Mouse (Mus musculus) hindbrain, embryonic 15.5 days (tissue): ENCODE measurements around the gene Grm7. TPM values are rescaled to one million over a fixed set of nuclear protein-coding genes. Genes with fewer than 3 reads are reported as not detected.
A peak's percentile ranks its signal among the peaks of the same experiment; 100 is the strongest.

Source experiments
- ATAC-seq: fragments of 200-750 bp; cut with Nextera tagmentation; 2 replicates; pipeline ENCODE4 v1.8.0; 2017; ENCODE audit warnings: low read depth, moderate number of reproducible peaks, moderate TSS enrichment; ENCODE audit not compliant: low FRiP score
- H3K27ac ChIP-seq: fragments of 300-500 bp; sonication (generic); replicated peaks from 2 replicates; pipeline ENCODE4 v1.5.1; 2015; ENCODE audit warnings: mild to moderate bottlenecking, inconsistent platforms
- H3K27me3 ChIP-seq: fragments of 300-500 bp; sonication (generic); 2 replicates; pipeline ENCODE4 v1.6.1; 2015; ENCODE audit warnings: control low read depth, inconsistent platforms
- H3K36me3 ChIP-seq: fragments of 300-500 bp; sonication (generic); 2 replicates; pipeline ENCODE4 v1.6.1; 2015; ENCODE audit warnings: control low read depth, inconsistent platforms
- H3K4me1 ChIP-seq: fragments of 300-500 bp; sonication (generic); replicated peaks from 2 replicates; pipeline ENCODE4 v1.6.1; 2015; ENCODE audit warnings: control low read depth, inconsistent platforms
- H3K4me2 ChIP-seq: fragments of 300-500 bp; sonication (generic); 2 replicates; pipeline ENCODE4 v1.6.1; 2015; ENCODE audit warnings: moderate library complexity, mild to moderate bottlenecking, inconsistent platforms
- H3K4me3 ChIP-seq: fragments of 300-500 bp; sonication (generic); 2 replicates; pipeline ENCODE4 v1.5.1; 2015; ENCODE audit warnings: mild to moderate bottlenecking, inconsistent platforms
- H3K9ac ChIP-seq: fragments of 300-500 bp; sonication (generic); 2 replicates; pipeline ENCODE4 v1.6.1; 2015; ENCODE audit warnings: inconsistent platforms
- H3K9me3 ChIP-seq: fragments of 300-500 bp; sonication (generic); 2 replicates; pipeline ENCODE4 v1.6.1; 2016; ENCODE audit warnings: control low read depth, inconsistent platforms
- WGBS: fragments of 180-500 bp; shearing (Covaris S2); methylation state at CpG from one replicate; pipeline ENCODE4 v1.1.7; 2015; 5-methylcytosine and 5-hydroxymethylcytosine counted together
- polyA plus RNA-seq: library from polyadenylated mRNA; unstranded; fragments of >200 nt; fragmentation: Nextera tagmentation; extraction: Ambion mirVana; gene quantifications from 2 replicates; pipeline ENCODE4 v1.2.1, GENCODE M21; 2015

Grm7 gene
- polyA plus RNA-seq, 1 experiment from 2014 or later: 40.2 TPM

DNA sequence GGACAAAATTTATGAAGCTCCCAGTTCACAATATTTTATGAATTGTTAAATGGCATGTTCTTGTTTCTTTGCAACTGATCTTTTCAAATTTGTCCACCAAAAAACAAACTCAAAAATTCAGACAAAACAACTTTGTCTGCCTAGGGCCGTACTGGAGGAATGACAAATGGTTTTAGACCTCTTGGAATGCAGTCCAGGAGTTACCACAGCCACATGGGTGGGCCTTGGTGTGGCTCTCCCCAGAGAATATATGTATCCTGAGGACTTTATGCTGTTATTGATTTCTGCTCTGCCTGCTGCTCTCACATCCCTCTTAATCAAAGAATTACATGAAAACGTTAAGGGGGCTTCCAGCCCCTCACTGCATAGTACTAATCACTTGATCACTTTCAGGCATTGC is 400.5 kb downstream of the Grm7 start:
- no peak overlapping the region for H3K27ac ChIP-seq
- no peaks in the 10 kb centered on the region for H3K36me3 ChIP-seq
- no peak for ATAC-seq
- no peak overlapping the region for H3K4me2 ChIP-seq
- WGBS: 62% methylated on average over 2 of the region's 2 CpGs
- H3K9me3 ChIP-seq: no peaks in the 10 kb centered on the region
- no peaks in the 10 kb centered on the region for H3K27me3 ChIP-seq
- H3K4me3 ChIP-seq: no peak overlapping the region
- no peak overlapping the region for H3K9ac ChIP-seq
- no peaks in the 10 kb centered on the region for H3K4me1 ChIP-seq

DNA sequence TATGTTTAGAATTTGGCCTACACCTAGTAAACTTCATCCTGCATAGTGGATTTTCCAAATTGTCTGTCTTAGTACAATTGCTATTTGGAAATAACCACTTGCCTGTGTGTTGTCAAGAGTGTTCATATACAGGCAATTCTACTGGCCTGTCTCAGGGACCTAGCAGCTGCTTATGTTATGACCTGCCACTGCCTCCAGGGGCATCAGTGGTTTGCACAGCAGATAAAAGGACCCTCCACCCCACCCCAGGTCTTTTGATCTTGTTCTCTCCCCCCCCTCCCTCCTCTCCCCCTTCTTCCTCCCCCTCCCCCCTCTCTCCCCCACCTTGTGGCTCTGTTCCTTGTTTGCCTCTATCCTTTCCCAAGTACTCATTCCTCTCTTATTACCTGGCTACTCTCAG is 403.9 kb downstream of the Grm7 start:
- no peak overlapping the region for H3K4me3 ChIP-seq
- no peak overlapping the region for H3K4me2 ChIP-seq
- H3K9ac ChIP-seq: no peak overlapping the region
- no peaks in the 10 kb centered on the region for H3K4me1 ChIP-seq
- H3K9me3 ChIP-seq: no peaks in the 10 kb centered on the region
- no peaks in the 10 kb centered on the region for H3K27me3 ChIP-seq
- no peak overlapping the region for H3K27ac ChIP-seq
- no peak for ATAC-seq
- H3K36me3 ChIP-seq: no peaks in the 10 kb centered on the region

DNA sequence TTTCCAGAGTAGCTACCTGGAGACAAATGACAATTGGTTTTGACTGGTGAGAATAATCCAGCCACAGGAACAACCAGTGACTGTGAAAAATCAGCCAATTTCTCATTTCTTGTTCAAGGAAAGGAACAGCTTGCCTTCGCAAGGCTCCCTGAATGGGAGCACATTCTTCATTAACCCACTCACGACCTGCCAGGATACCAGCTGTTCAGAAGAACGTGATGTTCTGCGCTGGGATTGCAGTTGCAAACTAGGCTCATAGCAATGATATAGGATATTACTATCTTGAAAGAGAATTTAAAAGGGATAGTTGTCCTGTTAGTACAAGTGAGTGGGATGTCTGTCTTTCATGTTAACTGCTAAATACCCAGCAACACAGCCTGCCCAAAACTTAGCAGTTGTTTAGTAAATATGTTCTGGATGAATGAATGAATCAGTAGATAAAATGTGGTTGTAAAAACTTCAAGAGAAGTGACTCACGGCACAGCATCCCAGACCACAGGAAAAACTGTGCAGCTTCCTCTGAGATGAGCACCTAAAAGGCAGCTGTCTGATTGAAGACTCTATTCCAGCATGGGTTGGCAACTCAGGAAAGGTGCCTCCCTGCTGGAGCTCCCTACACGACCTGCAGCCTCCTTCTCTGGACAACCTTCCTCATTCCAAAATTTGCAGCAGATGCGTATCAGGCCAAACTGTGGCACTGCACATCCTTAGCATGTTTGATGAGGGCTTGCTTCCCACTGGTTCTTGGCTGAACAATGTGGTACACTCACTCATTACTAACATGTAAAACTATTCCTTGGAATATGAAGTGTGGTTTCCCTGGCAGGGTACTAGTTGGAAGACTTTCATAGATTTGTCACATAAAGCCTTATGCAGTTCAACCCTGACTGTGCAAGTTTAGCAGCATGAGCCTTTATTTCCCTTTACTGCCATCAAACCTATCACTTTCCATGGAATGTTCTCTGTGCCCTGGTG is 408.9 kb downstream of the Grm7 start:
- no peaks in the 10 kb centered on the region for H3K9me3 ChIP-seq
- H3K36me3 ChIP-seq: no peaks in the 10 kb centered on the region
- no peaks in the 10 kb centered on the region for H3K4me1 ChIP-seq
- no peaks in the 10 kb centered on the region for H3K27me3 ChIP-seq
- peak; percentile 27; the same call in 1 of the 2 replicates for ATAC-seq
- 54% methylated on average over 7 of the region's 7 CpGs for WGBS
- no peak overlapping the region for H3K4me3 ChIP-seq
- H3K9ac ChIP-seq: no peak overlapping the region
- no peak overlapping the region for H3K27ac ChIP-seq
- no peak overlapping the region for H3K4me2 ChIP-seq

DNA sequence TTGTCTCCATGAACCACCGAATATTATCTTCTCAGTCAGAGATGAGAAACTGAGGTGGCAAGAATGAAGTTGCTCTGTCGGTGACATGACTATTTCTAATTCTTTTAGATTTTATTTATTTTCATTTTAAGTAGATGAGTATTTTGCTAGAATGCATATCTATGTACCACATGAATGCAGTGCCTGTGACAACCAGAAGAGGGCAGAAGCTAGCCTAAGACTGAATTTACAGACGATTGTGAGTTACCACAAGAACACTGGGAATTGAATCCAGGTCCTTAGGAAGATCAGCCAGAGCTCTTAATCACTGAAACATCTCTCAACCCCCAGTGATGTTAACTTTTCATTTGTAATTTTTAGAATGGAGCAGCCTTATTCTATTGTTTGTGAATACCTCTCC is 412.4 kb downstream of the Grm7 start:
- Histone ChIP-seq H3K9ac (no peak overlapping the region), H3K4me3 (no peak overlapping the region), H3K9me3 (no peaks in the 10 kb centered on the region), H3K27me3 (no peaks in the 10 kb centered on the region), H3K27ac (no peak overlapping the region), H3K4me1 (no peaks in the 10 kb centered on the region), H3K4me2 (no peak overlapping the region), H3K36me3 (no peaks in the 10 kb centered on the region)
- WGBS: 80% methylated on average over 3 of the region's 3 CpGs
- ATAC-seq: no peak

DNA sequence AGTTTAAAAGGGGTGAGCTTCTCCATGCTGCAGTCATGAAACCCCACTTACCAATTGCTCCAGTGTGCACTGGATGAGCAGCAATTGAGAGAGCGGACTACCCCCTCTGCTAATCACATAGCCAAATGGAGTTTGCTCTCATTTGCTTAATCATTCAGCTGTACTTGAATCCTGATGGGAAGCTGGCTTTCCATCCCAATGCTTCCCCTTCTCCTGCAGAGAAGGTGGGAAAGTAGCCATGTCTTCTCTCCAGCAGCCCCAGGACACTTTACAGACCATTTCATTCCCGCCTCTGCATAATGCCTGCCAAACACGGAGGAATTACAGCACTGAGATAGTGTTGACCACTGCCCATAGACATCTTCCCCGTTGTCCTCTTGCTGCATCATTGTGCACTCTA is 414.6 kb downstream of the Grm7 start:
- no peak overlapping the region for H3K4me3 ChIP-seq
- H3K9me3 ChIP-seq: no peaks in the 10 kb centered on the region
- H3K4me2 ChIP-seq: no peak overlapping the region
- H3K27me3 ChIP-seq: no peaks in the 10 kb centered on the region
- H3K9ac ChIP-seq: no peak overlapping the region
- WGBS: 66% methylated on average over 4 of the region's 4 CpGs
- H3K36me3 ChIP-seq: no peaks in the 10 kb centered on the region
- no peak overlapping the region for H3K27ac ChIP-seq
- no peaks in the 10 kb centered on the region for H3K4me1 ChIP-seq
- 0 out of 2 replicates have a peak, but pooled peaks have one; percentile 34 for ATAC-seq

DNA sequence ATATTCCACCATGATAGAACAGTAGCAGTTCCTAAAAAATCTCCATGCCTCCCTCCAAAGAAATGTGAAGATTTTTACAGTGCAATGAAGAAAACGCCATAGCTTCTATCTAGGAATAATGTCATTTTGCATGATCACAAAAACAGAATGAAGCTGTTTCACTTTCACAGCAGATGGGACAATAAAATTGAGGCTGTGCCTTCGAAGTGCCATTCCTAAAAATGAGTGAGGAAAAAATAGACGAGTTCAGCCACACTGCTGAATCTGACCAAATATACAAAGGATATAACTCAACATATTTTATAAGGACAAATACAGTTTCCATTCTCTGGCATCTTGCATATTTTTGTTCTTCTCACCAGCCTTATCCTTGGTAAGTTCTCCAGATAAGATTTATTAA is 439.2 kb downstream of the Grm7 start:
- 84% methylated on average over 3 of the region's 3 CpGs for WGBS
- no peaks in the 10 kb centered on the region for H3K27me3 ChIP-seq
- H3K4me1 ChIP-seq: no peaks in the 10 kb centered on the region
- H3K4me3 ChIP-seq: no peak overlapping the region
- no peak overlapping the region for H3K27ac ChIP-seq
- no peak overlapping the region for H3K4me2 ChIP-seq
- no peak overlapping the region for H3K9ac ChIP-seq
- no peak for ATAC-seq
- no peaks in the 10 kb centered on the region for H3K9me3 ChIP-seq
- H3K36me3 ChIP-seq: no peaks in the 10 kb centered on the region

DNA sequence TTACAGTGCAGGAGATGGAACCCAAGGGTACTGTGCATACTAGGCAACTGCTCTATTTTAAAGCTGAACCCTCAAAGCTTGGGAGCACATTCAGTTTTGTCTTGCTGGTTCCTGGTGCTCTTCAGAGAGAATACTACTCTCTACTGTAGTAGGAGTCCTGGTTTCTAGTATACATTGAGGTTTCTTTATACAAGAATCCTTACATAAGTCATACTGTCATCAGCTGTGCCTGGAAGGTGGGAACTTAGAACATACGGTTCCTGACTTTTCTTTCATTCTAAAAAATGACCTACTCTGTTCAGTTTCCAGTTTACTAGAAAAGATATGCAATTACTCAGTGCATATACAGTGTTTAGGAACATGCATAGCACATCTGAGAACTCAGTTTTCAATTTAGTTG is 449.4 kb downstream of the Grm7 start:
- Histone ChIP-seq H3K27ac (no peak overlapping the region), H3K4me3 (no peak overlapping the region), H3K27me3 (no peaks in the 10 kb centered on the region), H3K9ac (no peak overlapping the region), H3K36me3 (no peaks in the 10 kb centered on the region), H3K4me1 (no peaks in the 10 kb centered on the region), H3K4me2 (no peak overlapping the region), H3K9me3 (no peaks in the 10 kb centered on the region)
- 91% methylated on average over 1 of the region's 1 CpGs for WGBS
- ATAC-seq: no peak

DNA sequence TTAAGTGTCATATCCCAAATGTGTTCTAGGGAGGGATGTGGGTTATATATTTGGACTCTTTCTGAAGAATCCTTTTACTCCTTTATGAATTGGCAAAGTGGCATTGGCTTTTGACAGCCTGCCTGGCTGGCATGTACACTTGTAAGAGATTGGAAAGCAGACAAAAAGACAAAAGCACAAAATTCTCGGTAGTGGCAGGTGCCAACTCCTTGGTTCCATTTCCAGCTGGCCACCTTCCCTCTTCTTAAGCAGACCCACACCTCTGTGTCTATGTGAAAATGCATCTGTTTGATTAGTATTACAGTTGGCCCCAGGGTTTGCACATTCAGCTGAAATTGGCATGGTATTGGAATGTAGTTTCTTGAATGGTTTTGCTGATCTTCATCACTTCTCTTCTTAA is 460.1 kb downstream of the Grm7 start:
- WGBS: 61% methylated on average over 1 of the region's 1 CpGs
- Histone ChIP-seq H3K27me3 (no peaks in the 10 kb centered on the region), H3K9ac (no peak overlapping the region), H3K36me3 (no peaks in the 10 kb centered on the region), H3K4me2 (no peak overlapping the region), H3K4me1 (no peaks in the 10 kb centered on the region), H3K4me3 (no peak overlapping the region), H3K9me3 (no peaks in the 10 kb centered on the region), H3K27ac (no peak overlapping the region)
- no peak for ATAC-seq

DNA sequence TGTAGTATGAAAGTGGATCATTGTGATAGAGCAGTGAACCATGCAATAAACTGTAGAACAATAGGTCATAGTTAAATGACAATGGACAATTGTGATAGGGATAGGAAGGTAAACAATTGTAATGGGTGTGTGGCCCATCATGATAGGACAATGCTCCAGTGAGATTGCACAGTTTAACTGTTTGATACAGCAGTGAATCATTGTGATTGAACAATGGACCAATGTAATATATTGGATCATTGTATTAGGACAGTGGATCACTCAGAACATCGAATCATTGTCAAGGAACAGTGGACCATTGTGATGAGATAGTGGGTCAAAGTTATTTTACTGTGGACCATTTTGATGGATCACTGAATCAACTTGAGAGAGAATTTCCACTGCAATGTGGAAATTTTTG is 515.7 kb downstream of the Grm7 start:
- no peaks in the 10 kb centered on the region for H3K36me3 ChIP-seq
- no peak overlapping the region for H3K4me2 ChIP-seq
- no peak overlapping the region for H3K27ac ChIP-seq
- no peak overlapping the region for H3K4me3 ChIP-seq
- 79% methylated on average over 1 of the region's 1 CpGs for WGBS
- no peak overlapping the region for H3K9ac ChIP-seq
- no peak for ATAC-seq
- no peaks in the 10 kb centered on the region for H3K9me3 ChIP-seq
- no peaks in the 10 kb centered on the region for H3K27me3 ChIP-seq
- no peaks in the 10 kb centered on the region for H3K4me1 ChIP-seq

DNA sequence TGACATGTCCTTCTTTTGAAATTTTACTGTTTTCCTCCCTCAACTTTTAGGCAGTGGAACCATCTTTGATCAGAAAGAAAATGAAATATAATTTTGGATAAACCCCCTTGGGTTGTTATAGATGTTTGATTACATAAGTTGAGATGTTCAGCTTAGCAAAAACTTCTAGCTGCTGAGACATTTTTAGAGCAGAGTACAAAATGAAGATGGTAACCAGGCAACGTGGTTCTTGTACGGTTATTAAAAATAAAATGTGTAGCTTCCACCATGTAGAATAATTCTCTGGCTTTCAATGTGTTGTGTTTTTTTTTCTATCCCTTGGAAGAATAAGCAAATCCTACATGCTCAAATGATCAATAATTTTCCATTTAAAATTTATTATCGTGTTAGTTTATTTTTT is 550.0 kb downstream of the Grm7 start:
- no peak overlapping the region for H3K9ac ChIP-seq
- no peak for ATAC-seq
- 90% methylated on average over 3 of the region's 3 CpGs for WGBS
- H3K36me3 ChIP-seq: no peaks in the 10 kb centered on the region
- H3K27me3 ChIP-seq: no peaks in the 10 kb centered on the region
- no peak overlapping the region for H3K4me3 ChIP-seq
- no peak overlapping the region for H3K27ac ChIP-seq
- no peak overlapping the region for H3K4me2 ChIP-seq
- H3K9me3 ChIP-seq: no peaks in the 10 kb centered on the region
- H3K4me1 ChIP-seq: no peaks in the 10 kb centered on the region

DNA sequence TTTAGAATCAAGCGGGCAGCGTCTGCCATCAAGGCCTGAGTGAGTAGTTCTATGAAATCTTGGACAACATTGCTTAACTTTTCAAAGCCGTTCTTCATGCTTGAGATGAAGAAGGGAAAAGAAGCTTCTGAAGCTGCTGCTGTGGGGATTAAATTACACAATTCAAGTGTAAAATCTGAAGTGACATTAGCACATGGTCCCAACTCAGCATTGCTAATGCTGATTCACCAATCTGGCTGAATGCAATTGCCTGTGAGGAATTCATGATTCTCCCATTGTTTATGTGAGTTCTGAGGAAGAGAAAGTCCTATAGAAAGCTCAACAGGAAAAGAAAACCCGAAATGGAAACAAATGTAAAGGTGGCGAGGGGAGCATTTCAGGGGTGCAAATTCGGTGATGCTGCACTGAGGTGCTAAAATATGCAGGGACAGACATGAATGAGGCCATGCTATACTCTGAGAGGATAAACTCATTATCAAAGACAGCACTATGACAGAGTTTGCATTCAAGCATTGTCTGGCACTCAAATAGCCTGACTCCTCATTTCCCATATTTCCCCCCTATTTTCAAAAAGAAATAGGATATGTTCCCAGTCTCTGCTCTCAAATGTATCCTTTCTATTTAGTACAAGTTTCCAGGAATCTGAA is 575.8 kb downstream of the Grm7 start:
- Histone ChIP-seq H3K4me3 (no peak overlapping the region), H3K4me1 (no peaks in the 10 kb centered on the region), H3K4me2 (no peak overlapping the region), H3K36me3 (no peaks in the 10 kb centered on the region), H3K9me3 (no peaks in the 10 kb centered on the region), H3K27me3 (no peaks in the 10 kb centered on the region), H3K9ac (no peak overlapping the region), H3K27ac (no peak overlapping the region)
- 66% methylated on average over 6 of the region's 6 CpGs for WGBS
- no peak for ATAC-seq

DNA sequence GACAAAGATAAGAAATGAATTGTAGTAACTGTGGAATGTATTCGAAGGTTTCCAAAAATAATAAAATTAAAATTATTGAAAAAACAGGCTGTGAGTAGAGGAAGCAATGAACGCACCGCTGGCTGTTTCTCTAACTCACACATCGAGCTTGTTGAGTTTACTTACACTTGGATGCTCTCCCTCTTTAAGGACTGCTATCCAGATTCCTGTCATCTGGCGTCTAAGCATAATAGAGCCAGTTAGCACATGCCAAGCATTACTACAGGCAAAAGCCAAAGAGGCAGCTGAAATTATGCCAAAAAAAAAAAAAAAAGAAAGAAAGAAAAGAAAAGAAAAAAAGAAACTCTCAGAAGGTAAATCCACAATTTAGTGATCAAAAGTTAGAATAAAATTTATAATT is 609.8 kb downstream of the Grm7 start:
- Histone ChIP-seq H3K9me3 (no peaks in the 10 kb centered on the region), H3K9ac (no peak overlapping the region), H3K4me3 (no peak overlapping the region), H3K27me3 (no peaks in the 10 kb centered on the region), H3K4me1 (no peaks in the 10 kb centered on the region), H3K4me2 (no peak overlapping the region), H3K36me3 (no peaks in the 10 kb centered on the region), H3K27ac (no peak overlapping the region)
- no peak for ATAC-seq
- WGBS: 69% methylated on average over 5 of the region's 5 CpGs
